Mouse (Mus musculus): Measurements from ENCODE around the gene Cyp4f39. TPM values are rescaled to one million over a fixed set of nuclear protein-coding genes. Genes with fewer than 3 reads are reported as not detected.
"Not testable (repeated sequence)": the region's sequence is repeated elsewhere in the genome, so short reads cannot be mapped to it uniquely, and the experiment has no call there.

The Cyp4f39 gene
- total and polyA plus RNA-seq, 2 experiments from 2014 or later: 0.16 to 4.0 TPM

DNA sequence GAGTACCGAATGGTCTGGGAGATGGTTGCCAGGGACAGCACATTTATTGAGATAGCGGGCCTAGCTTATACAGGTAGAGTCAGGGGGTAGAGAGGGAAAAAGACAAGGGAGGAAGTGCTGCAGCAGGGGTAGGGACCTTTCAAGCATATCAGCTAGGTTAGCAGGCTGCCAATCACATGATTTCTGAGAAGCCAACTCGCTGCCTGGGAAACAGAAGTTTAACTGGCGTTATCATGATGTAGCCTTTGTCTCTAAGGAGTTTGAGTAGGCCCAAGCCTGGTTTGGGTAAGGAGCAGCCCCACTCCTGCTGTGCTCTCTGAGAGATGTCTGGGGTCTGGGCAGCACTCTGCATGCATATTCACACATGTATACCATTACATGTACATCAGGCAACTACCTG, 69.9 kb downstream of the Cyp4f39 start:
- ATAC-seq (ENCODE audit: insufficient read depth, low read depth) (no peak), DNase-seq (ENCODE audit: low spot score) (no peak)
- H3K9ac ChIP-seq (replicated peaks; ENCODE audit: low read depth, low read length): no peak overlapping the region
- WGBS: 77% methylated on average over 4 of the region's 4 CpGs
- no peak overlapping the region for H3K4me2 ChIP-seq (ENCODE audit: low read depth, low read length)
- no peaks in the 10 kb centered on the region for H3K27me3 ChIP-seq (ENCODE audit: control insufficient read depth, insufficient read depth, low read length)
- H3K4me1 ChIP-seq (ENCODE audit: control insufficient read depth, insufficient read depth): no peaks in the 10 kb centered on the region
- peaks cover 38% of the 10 kb centered on the region for H3K36me3 ChIP-seq (replicated peaks; ENCODE audit: control insufficient read depth, insufficient read depth, low read length)
- H3K9me3 ChIP-seq (replicated peaks; ENCODE audit: control insufficient read depth, low read length): no peaks in the 10 kb centered on the region
- H3K27ac ChIP-seq (ENCODE audit: low read depth): no peak overlapping the region
- TF ChIP-seq CTCF (IDR thresholded peaks at IDR 0.05; ENCODE audit: low read depth) (no peak), EP300 (IDR thresholded peaks at IDR 0.05; ENCODE audit: low read depth) (no peak)
- H3K4me3 ChIP-seq (ENCODE audit: low read depth, low read length): no peak overlapping the region

DNA sequence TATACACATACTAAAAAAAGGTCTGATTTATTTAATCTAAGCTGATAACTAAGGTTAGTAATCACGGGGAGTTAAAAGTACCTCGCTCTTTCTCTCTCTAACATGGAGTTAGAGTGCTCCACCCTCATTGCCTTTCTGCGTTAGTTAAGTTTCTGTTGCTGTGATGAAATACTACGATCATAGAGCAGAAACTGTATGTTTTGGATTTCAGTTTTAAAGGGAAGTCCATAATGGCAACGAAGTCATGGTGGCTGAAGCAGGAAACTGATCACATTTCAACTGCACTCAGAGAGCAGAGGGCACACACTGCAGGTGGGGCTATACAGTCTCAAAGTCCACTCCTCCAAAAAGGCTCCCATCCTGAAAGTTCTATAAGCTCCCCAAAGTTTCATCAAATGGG, 70.3 kb downstream of the Cyp4f39 start:
- ATAC-seq (ENCODE audit: insufficient read depth, low read depth): no peak

DNA sequence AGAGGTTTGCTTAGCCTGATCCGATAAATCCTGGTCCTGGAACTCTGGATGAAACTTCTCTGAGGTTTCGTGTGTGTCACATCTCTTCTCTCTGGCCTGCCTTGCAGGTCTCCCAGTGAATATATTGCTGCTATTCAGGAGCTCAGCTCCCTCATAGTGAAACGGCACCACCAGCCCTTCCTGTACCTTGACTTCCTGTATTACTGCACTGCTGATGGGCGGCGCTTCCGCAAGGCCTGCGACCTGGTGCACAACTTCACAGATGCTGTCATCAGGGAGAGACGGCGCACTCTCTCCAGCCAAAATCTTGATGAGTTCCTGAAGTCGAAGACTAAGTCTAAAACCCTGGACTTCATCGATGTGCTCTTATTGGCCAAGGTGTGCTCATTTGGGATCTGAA, 71.4 kb downstream of the Cyp4f39 start:
- DNase-seq (ENCODE audit: low spot score) (no peak), ATAC-seq (ENCODE audit: insufficient read depth, low read depth) (no peak)
- Histone ChIP-seq H3K9ac (replicated peaks; ENCODE audit: low read depth, low read length) (no peak overlapping the region), H3K27ac (ENCODE audit: low read depth) (no peak overlapping the region), H3K36me3 (replicated peaks; ENCODE audit: control insufficient read depth, insufficient read depth, low read length) (peaks cover 34% of the 10 kb centered on the region), H3K9me3 (replicated peaks; ENCODE audit: control insufficient read depth, low read length) (no peaks in the 10 kb centered on the region), H3K4me3 (ENCODE audit: low read depth, low read length) (no peak overlapping the region), H3K27me3 (ENCODE audit: control insufficient read depth, insufficient read depth, low read length) (no peaks in the 10 kb centered on the region), H3K4me2 (ENCODE audit: low read depth, low read length) (no peak overlapping the region), H3K4me1 (ENCODE audit: control insufficient read depth, insufficient read depth) (peaks cover 4% of the 10 kb centered on the region; the same call in 1 of the 2 replicates)
- 83% methylated on average over 11 of the region's 11 CpGs for WGBS
- no peak for TF ChIP-seq EP300 (IDR thresholded peaks at IDR 0.05; ENCODE audit: low read depth)
- TF ChIP-seq CTCF (IDR thresholded peaks at IDR 0.05; ENCODE audit: low read depth): no peak

More for the DNA sequence above, 70.3 kb downstream of the Cyp4f39 start:
- TF ChIP-seq CTCF (IDR thresholded peaks at IDR 0.05; ENCODE audit: low read depth): no peak
- no peak for TF ChIP-seq EP300 (IDR thresholded peaks at IDR 0.05; ENCODE audit: low read depth)
- H3K36me3 ChIP-seq (replicated peaks; ENCODE audit: control insufficient read depth, insufficient read depth, low read length): peaks cover 36% of the 10 kb centered on the region
- no peak overlapping the region for H3K4me3 ChIP-seq (ENCODE audit: low read depth, low read length)
- no peaks in the 10 kb centered on the region for H3K9me3 ChIP-seq (replicated peaks; ENCODE audit: control insufficient read depth, low read length)
- no peak overlapping the region for H3K27ac ChIP-seq (ENCODE audit: low read depth)
- H3K4me2 ChIP-seq (ENCODE audit: low read depth, low read length): no peak overlapping the region
- WGBS: 88% methylated on average over 5 of the region's 5 CpGs
- no peaks in the 10 kb centered on the region for H3K27me3 ChIP-seq (ENCODE audit: control insufficient read depth, insufficient read depth, low read length)
- no peak overlapping the region for H3K9ac ChIP-seq (replicated peaks; ENCODE audit: low read depth, low read length)
- no peaks in the 10 kb centered on the region for H3K4me1 ChIP-seq (ENCODE audit: control insufficient read depth, insufficient read depth)
- no peak for DNase-seq (ENCODE audit: low spot score)

DNA sequence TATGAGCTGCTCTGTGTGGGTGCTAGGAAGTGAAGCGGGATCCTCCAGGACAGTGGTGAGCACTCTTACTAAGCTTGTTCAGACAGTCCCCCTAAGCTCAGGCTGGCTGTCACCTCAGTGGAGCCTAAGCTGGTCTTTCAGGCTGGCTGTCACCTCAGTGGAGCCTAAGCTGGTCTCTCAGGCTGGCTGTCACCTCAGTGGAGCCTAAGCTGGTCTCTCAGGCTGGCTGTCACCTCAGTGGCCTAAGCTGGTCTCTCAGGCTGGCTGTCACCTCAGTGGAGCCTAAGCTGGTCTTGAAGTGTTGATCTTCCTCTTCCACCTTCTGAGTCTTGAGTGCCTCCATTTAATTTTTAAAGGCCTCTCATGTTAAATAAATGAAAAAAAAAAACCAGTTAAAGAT, 73.8 kb downstream of the Cyp4f39 start:
- H3K9ac ChIP-seq (replicated peaks; ENCODE audit: low read depth, low read length); H3K9me3 ChIP-seq (replicated peaks; ENCODE audit: control insufficient read depth, low read length); H3K27ac ChIP-seq (ENCODE audit: low read depth); ATAC-seq (ENCODE audit: insufficient read depth, low read depth); H3K4me2 ChIP-seq (ENCODE audit: low read depth, low read length); H3K4me1 ChIP-seq (ENCODE audit: control insufficient read depth, insufficient read depth); H3K4me3 ChIP-seq (ENCODE audit: low read depth, low read length); DNase-seq (ENCODE audit: low spot score); H3K27me3 ChIP-seq (ENCODE audit: control insufficient read depth, insufficient read depth, low read length): not testable (repeated sequence)
- WGBS: 85% methylated on average over 1 of the region's 1 CpGs
- H3K36me3 ChIP-seq (replicated peaks; ENCODE audit: control insufficient read depth, insufficient read depth, low read length): peaks cover 34% of the 10 kb centered on the region

DNA sequence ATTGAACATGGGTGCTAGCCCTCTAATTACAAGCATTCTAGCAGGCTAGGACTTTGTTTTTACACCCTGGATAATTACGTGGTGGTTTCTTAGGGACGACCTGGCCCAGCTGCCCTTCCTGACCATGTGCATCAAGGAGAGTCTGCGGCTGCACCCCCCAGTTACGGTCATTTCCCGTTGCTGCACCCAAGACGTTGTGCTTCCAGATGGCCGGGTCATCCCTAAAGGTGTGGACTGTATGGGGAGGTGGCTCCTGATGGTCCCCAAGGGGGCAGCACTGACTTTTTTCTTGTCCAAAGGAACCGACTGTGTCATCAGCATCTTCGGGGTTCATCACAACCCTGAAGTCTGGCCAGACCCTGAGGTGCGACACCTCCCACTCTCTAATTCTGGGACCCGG, 75.2 kb downstream of the Cyp4f39 start:
- WGBS: 88% methylated on average over 11 of the region's 11 CpGs
- no peak overlapping the region for H3K27ac ChIP-seq (ENCODE audit: low read depth)
- no peak overlapping the region for H3K9ac ChIP-seq (replicated peaks; ENCODE audit: low read depth, low read length)
- no peaks in the 10 kb centered on the region for H3K27me3 ChIP-seq (ENCODE audit: control insufficient read depth, insufficient read depth, low read length)
- no peaks in the 10 kb centered on the region for H3K9me3 ChIP-seq (replicated peaks; ENCODE audit: control insufficient read depth, low read length)
- DNase-seq (ENCODE audit: low spot score) (no peak), ATAC-seq (ENCODE audit: insufficient read depth, low read depth) (no peak)
- no peak overlapping the region for H3K4me3 ChIP-seq (ENCODE audit: low read depth, low read length)
- no peak for TF ChIP-seq EP300 (IDR thresholded peaks at IDR 0.05; ENCODE audit: low read depth)
- TF ChIP-seq CTCF (IDR thresholded peaks at IDR 0.05; ENCODE audit: low read depth): no peak
- H3K4me1 ChIP-seq (ENCODE audit: control insufficient read depth, insufficient read depth): peaks cover 4% of the 10 kb centered on the region; the same call in 1 of the 2 replicates
- no peak overlapping the region for H3K4me2 ChIP-seq (ENCODE audit: low read depth, low read length)
- peaks cover 27% of the 10 kb centered on the region for H3K36me3 ChIP-seq (replicated peaks; ENCODE audit: control insufficient read depth, insufficient read depth, low read length)
